Mouse (Mus musculus) regulatory T cell (primary cell): ENCODE measurements around the gene Shcbp1.
"Not testable (repeated sequence)": the region's sequence is repeated elsewhere in the genome, so short reads cannot be mapped to it uniquely, and the experiment has no call there.

ENCODE experiments used
- in situ Hi-C: fragments of 300-600 bp; cut with MboI, MseI; formaldehyde crosslinking; loops from one replicate; pipeline ENCODE4 v1.15.1; 2025; ENCODE audit warnings: high pct_unique_total_duplicates

Gene Shcbp1

DNA sequence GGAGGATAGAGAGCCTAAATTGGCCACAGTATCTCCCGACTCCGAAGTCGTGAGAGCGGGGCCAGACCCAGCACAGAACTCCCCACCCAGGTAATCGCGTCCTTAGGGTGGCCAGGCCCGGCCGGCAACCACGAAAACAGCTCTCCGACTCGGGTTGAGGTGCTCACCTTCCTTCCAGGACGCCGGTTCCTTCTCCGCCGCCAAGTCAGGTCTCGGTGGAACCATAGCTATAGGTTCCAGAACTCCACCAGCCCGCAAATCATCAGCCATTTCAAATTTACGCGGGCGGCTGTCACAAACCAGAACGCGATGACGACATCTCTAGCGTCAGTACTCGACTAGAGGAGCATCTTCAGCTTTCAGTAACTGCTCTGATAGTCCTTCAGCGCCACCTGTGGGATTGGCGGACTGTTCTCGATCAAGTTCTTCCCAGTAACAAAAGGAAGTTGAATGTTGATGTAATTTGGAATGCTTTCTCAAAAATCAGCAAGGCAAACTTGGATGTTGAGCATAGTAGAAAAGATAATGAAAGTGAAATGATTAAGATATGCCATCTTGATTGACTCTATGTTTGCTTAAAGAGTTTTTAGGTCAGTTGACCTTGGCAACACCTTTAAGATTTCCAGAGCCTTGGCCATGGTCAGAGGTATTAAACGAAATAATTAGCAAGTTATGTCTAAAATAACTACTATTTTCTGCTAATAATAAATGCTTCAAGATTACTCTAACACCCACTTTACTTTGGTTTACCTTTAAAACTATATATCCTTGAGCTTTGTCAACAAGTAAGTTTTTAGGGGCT is at the start of gene Shcbp1:
Gene Shcbp1, minus strand, starts transcription at position 314 of the 802 bp plus-strand sequence.
- in situ Hi-C loops, result loop anchor here (5.0 kb wide), 1 partner anchor 102 kb away; no protein-coding TSS in a partner anchor

DNA sequence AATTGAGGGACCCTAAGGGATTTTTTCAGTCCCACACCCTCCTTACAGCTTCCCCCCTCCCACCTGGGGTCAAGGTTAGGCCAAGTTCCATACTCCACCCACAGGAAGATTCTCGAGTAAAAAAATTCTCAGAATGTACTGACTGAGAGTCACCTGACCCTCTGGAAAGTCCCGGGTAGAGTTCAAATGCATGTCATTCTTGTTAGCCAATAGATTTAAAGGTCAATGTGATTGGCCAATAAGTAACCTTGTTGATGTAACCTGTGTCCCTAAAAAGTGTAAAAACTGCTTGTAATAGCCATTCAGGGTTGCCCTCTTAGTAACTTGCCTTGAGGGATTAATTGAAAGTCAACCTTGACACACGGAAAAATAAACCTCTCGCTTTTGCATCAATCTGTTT is 29.5 kb upstream of the Shcbp1 start:
- in situ Hi-C loops, result no loop called here

DNA sequence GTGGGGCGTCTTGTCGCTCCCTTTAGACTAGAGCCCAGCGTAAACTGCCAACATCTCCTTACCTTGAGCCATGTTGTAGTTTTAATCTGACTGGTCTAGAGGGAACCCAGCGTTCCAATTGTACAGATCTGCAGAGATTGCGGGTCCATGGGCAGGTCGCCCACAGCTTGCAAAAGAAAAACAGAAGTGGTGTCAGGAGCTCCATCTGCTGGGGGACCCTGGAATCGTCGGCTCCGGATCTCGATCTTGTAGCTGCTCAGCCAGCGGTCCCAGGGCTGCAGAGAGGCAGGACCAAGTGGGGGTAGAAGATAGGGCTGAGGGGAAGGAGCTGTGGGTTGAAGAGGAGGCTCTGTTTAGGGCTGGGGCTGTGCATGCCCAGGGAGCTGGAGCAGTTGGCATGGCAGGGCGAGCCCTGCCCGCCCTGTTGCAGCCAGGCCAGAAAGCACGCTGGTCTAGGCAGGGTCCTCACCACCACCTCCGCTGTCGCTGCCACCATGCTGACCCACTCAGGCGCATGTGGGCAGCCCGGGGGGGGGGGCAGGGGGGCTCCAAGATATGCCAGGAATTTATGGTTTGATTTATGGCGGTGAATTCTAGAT is 21.3 kb upstream of the Shcbp1 start:
- in situ Hi-C loops, result no loop called here

DNA sequence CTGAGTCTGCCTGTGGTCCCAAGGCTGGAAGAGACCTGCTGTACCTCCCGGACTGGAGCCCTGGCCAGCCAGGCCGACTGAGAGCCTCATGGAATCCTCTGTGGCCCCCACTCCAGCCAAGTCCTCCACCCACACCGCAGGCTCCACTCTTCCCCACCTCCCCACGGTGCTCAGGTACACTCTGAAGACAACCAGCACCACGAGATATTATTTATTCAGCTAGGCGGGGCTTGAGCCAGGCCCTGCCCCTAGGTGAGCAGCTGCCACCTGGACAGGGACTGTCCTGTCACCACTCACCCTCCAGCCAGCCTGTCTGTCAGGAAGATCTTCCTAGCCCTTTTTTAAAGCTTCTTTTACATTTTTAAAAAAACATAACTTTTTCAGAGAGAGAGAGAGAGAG is 1.1 kb downstream of the Shcbp1 start:
- in situ Hi-C loops, result loop anchor here (5.0 kb wide), 1 partner anchor 101 kb away; no protein-coding TSS in a partner anchor

DNA sequence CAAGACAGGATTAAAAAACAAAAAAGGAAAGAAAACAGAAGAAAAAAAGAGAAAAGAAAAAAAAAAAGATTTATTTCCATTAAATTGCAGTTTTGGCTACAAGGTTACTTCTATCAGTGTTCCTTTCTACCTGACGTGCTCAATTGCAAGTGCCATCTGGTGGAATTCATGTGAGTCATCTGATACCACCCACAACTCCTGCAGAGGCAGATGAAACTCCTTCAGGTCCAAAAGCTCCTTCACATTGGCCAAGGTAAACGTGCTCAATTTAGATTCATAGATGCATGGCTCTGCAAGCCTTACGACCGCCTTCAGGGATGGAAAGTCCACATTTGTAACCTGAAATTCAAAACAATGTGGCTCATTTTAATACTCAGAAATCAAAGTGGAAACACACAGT is 14.6 kb downstream of the Shcbp1 start:
- in situ Hi-C loops, result no loop called here

DNA sequence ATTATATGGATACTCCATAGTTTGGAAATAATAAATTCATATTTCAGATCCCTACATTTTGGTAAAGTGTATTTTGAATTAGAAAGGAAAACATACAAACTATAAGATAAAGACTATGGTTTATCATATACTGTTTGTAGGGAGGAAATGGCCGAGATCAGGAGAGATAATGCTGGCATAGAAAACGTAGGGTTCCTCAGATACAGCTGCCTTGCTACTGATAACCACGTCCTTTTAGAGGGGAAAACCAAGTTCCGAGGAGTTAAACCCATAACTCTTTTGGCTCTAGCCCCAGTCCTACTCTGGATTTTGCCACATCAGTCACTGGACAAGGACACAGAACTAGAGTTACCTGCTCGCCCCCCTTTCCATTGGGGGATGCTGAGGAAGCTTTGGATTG is 26.3 kb downstream of the Shcbp1 start:
- in situ Hi-C loops, result no loop called here

DNA sequence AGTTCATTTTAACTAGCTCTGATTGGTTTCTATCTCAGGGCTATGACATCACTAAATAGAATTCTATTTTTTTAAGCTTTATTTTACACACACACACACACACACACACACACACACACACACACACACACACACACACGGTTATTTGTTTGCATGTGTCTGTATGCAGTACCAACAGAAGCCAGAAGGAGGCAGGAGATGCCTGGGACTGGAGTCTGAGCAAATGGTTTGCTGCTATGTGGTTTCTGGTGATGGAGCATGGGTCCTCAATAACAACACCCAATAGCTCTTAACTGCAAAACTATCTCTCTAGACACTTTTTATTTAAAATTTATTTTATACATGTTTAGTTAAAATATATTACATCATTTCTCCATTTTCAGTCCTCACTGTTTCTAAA is 48.4 kb downstream of the Shcbp1 start:
- in situ Hi-C loops, result no loop called here

DNA sequence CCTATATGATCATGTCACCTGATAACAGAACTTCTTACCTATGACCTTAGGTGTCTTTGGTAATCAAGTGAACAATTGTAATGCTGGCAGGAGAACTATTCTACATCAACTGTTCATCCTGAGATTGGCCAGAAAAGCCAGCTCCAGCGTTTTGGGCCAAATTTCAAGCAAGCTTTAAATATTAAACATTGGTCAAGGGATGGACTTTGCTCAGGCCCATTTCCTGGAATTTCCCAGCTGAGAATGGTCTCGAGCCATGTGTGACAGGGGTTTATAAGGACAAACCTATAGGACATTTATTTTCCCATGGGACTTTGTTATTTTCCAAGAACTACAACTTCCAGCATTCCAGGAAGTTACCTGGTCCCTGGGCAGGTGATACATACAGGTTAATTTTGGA is 63.8 kb downstream of the Shcbp1 start:
- in situ Hi-C loops, result no loop called here

DNA sequence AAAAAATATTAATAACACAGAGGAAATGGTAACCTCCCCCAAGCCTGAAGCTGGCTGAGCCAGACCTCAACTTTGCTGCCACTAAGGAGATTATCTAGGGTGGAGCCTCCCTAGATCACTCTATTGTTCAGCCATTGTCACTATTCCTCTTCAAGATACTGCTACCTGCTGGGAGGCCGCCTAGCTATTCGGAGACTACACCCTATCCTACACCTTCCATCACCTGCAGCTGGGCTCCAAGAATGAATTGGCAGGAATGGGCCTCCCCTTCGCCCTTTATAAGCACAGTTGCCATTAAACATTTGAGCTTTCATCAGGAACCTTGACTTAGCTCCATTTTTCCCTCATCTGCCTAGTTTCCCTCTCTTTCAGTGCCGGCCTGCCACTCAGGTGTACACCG is 71.0 kb downstream of the Shcbp1 start:
- in situ Hi-C loops, result not testable (repeated sequence)

DNA sequence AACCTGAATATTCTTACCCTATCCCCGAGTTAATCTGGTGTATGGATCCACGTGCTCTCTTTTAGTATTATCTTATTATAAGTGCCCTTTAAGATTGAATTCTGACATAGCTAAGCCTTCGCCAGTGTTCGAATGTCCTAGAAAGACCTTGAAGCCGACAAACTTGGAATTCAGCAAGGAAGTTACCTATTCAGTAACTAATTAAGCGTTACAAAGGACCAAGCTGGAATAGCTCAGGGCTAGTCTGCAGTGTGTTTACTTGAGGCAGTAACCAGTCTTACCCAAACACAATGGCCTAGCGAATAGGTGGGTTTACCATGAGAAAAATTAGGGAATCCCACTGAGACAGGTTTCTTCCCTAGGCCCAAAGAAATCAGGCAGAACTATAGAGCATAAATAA is 71.5 kb downstream of the Shcbp1 start:
- in situ Hi-C loops, result not testable (repeated sequence)

DNA sequence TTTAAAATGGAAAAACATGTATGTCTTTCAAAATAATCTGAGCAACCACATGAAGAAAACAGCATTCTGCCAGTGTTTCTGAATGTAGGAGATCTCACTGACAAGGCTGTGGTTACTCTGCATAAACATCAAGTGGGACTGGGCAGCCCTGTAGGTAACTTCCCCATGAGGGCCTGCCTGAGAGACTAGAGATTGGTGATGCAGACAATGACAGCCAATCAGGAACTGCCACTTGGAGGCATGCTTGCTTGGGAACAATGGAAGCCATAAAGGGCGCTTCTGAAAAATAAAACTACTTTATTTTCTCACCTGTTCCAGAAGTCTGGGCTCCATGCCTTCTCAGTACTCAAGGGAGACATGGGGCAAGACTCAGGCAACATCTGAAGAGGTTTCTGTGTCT is 87.7 kb downstream of the Shcbp1 start:
- in situ Hi-C loops, result no loop called here
